Mouse (Mus musculus) G1E (cell line): ENCODE data around the gene Gpc1.

ENCODE experiments used
- CTCF ChIP-seq: IDR thresholded peaks from 2 replicates; pipeline ENCODE4 v1.5.1; 2012; ENCODE audit warnings: low read depth, low read length, inconsistent platforms, mixed read lengths
- GATA2 ChIP-seq: IDR thresholded peaks from 2 replicates; pipeline ENCODE4 v1.6.1; 2012; ENCODE audit warnings: low read depth, low read length, inconsistent platforms, borderline replicate concordance

DNA sequence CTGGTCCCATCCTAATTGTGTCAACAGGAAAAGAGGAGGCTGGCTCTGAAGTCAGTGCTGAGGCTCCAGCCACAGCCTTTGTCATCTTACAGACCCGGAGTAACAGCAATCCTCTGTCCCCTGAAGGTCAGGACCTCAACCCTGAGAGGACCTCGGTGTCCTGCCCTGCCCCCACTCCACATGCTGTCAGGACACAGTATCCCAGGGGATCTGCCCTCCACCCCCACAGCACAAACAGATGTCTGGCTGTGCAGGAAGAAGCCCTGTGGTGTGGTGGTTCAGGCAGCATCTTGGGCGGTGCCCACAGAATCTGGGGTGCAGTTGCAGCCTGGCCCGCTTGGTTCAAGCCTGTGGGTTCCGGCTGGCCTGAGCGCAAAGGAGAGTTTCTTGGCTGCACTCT, 48.9 kb upstream of the Gpc1 start:
- no peak for TF ChIP-seq GATA2
- TF ChIP-seq CTCF = no peak
